Mouse (Mus musculus): Measurements from ENCODE around the gene Lrrc4b.

Gene Lrrc4b

GRCm38 (mm10) chr7:44484841-44485571 lies 56.2 kb downstream of the Lrrc4b start:
- in situ Hi-C loops (cut with MboI, MseI), result loop anchor here (5.0 kb wide), 1 partner anchor 203 kb away; no protein-coding TSS in a partner anchor

GRCm38 (mm10) chr7:44485572-44486195 lies 56.9 kb downstream of the Lrrc4b start:
- in situ Hi-C loops (cut with MboI, MseI), result no loop called here

- in situ Hi-C loops (cut with MboI, MseI), result no loop called here
Measured at GRCm38 (mm10) chr7:44486927-44487575, 58.2 kb downstream of the Lrrc4b start.

GRCm38 (mm10) chr7:44487936-44488335 lies 59.1 kb downstream of the Lrrc4b start:
- in situ Hi-C loops (cut with MboI, MseI), result no loop called here

GRCm38 (mm10) chr7:44488545-44488944 lies 59.7 kb downstream of the Lrrc4b start:
- in situ Hi-C loops (cut with MboI, MseI), result no loop called here

GRCm38 (mm10) chr7:44490281-44490680 lies 61.5 kb downstream of the Lrrc4b start:
- in situ Hi-C loops (cut with MboI, MseI), result no loop called here

- in situ Hi-C loops (cut with MboI, MseI), result no loop called here
Measured at GRCm38 (mm10) chr7:44491391-44491790, 62.6 kb downstream of the Lrrc4b start.

- in situ Hi-C loops (cut with MboI, MseI), result no loop called here
Measured at GRCm38 (mm10) chr7:44492166-44492826, 63.5 kb downstream of the Lrrc4b start.

- in situ Hi-C loops (cut with MboI, MseI), result no loop called here
Measured at GRCm38 (mm10) chr7:44494681-44495080, 65.9 kb downstream of the Lrrc4b start.

GRCm38 (mm10) chr7:44495086-44495485 lies 66.3 kb downstream of the Lrrc4b start:
- in situ Hi-C loops (cut with MboI, MseI), result no loop called here

- in situ Hi-C loops (cut with MboI, MseI), result no loop called here
Measured at GRCm38 (mm10) chr7:44495992-44496770, 67.4 kb downstream of the Lrrc4b start, which contains the start of the genes Emc10 and Fam71e1. Gene Emc10 (minus strand): TSS chr7:44496529. Gene Fam71e1 (plus strand): TSS chr7:44496581.

- in situ Hi-C loops (cut with MboI, MseI), result no loop called here
Measured at GRCm38 (mm10) chr7:44496771-44497109, 67.9 kb downstream of the Lrrc4b start.

- in situ Hi-C loops (cut with MboI, MseI), result no loop called here
Measured at GRCm38 (mm10) chr7:44497361-44498055, 68.7 kb downstream of the Lrrc4b start.

- in situ Hi-C loops (cut with MboI, MseI), result no loop called here
Measured at GRCm38 (mm10) chr7:44498922-44499321, 70.1 kb downstream of the Lrrc4b start.

- in situ Hi-C loops (cut with MboI, MseI), result no loop called here
Measured at GRCm38 (mm10) chr7:44500046-44500445, 71.2 kb downstream of the Lrrc4b start.

GRCm38 (mm10) chr7:44501563-44502115 lies 72.8 kb downstream of the Lrrc4b start:
- in situ Hi-C loops (cut with MboI, MseI), result no loop called here

- in situ Hi-C loops (cut with MboI, MseI), result no loop called here
Measured at GRCm38 (mm10) chr7:44507491-44507890, 78.7 kb downstream of the Lrrc4b start.
